Mouse (Mus musculus) kidney, adult 2 months (tissue): ENCODE measurements around the gene Gpr68.

Experiments used
- CTCF ChIP-seq: fragments of 200-500 bp; conservative IDR thresholded peaks from 2 replicates; pipeline ENCODE4 v1.5.1; 2011; ENCODE audit warnings: low read depth, mild to moderate bottlenecking, control low read depth, low read length, moderate library complexity, mixed read lengths; ENCODE audit not compliant: insufficient read depth, insufficient read length
- POLR2A ChIP-seq: fragments of 200-500 bp; IDR thresholded peaks from one replicate; pipeline ENCODE4 v1.6.1; 2011; ENCODE audit warnings: low read depth, low read length, control low read depth

GRCm38 (mm10) chr12:100956825-100957224 lies 48.8 kb upstream of the Gpr68 start:
- TF ChIP-seq POLR2A (no peak), CTCF (no peak)
